Comparison of ENCODE assay signal across 22 mouse cellular contexts in the genomic region with DNA sequence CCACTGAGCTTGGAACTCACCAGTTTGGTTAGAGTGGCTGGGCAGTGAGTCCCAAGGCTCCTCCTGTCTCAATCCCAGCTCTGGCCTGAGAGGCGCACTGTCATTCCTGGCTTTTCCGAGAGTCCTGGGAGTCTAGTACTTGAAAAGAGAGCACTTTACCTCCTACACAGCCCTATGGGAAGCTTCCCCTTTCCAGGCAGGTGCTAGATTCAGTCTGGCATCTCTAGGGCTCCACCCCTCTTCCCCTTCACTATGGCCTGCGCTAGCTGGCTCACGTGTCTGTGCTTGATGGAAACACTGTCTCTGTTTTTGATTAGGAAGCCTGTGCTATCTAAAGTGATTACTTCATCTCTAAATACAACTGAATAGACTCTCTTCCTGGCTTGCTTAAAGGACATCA.
A peak's percentile ranks its signal among the peaks of the same experiment; 100 is the strongest.
DNase-seq lines count a peak whose midpoint lies in the region; ATAC-seq and TF ChIP-seq lines count a peak whose summit lies in the region.
"Had no signal": no experiment of that assay in that cellular context is flagged by ENCODE, and none has a peak within 500 bp of the region (broad histone marks: within the 10 kb centered on the region; RNA-seq: fewer than 3 reads in every experiment).

No protein-coding gene starts in this region.

- TF ChIP-seq CTCF in lung, postnatal 0 days (IDR thresholded peaks at IDR 0.05) = no peak

- H3K36me3 ChIP-seq in heart, embryonic 16.5 days (ENCODE audit: control insufficient read depth, insufficient read depth) = peaks cover 12% of the 10 kb centered on the region
- peaks cover 28% of the 10 kb centered on the region for H3K36me3 ChIP-seq in heart, embryonic 10.5 days
- no peaks in the 10 kb centered on the region for H3K36me3 ChIP-seq in lung, embryonic 15.5 days
- H3K36me3 ChIP-seq in lung, postnatal 0 days (ENCODE audit: insufficient read depth, low read length) = no peaks in the 10 kb centered on the region
- H3K36me3 ChIP-seq: embryonic facial prominence, embryonic 12.5 days; hindbrain, embryonic 13.5 days; limb, embryonic 12.5 days; midbrain, embryonic 15.5 days; neural tube, embryonic 12.5 days had no signal

- H3K9me3 ChIP-seq in heart, embryonic 16.5 days (replicated peaks; ENCODE audit: control insufficient read depth, low read length) = no peaks in the 10 kb centered on the region
- no peaks in the 10 kb centered on the region for H3K9me3 ChIP-seq in heart, embryonic 10.5 days
- no peaks in the 10 kb centered on the region for H3K9me3 ChIP-seq in lung, embryonic 15.5 days
- H3K9me3 ChIP-seq in lung, postnatal 0 days (ENCODE audit: low read length) = no peaks in the 10 kb centered on the region
- H3K9me3 ChIP-seq: embryonic facial prominence, embryonic 12.5 days; forebrain, embryonic 13.5 days; hindbrain, embryonic 13.5 days; limb, embryonic 12.5 days; midbrain, embryonic 15.5 days; neural tube, embryonic 12.5 days had no signal

- 36% methylated on average over 4 of the region's 4 CpGs for WGBS in heart, embryonic 16.5 days
- WGBS in heart, embryonic 10.5 days = 38% methylated on average over 4 of the region's 4 CpGs
- 45% methylated on average over 4 of the region's 4 CpGs for WGBS in lung, embryonic 15.5 days
- whole genome bisulfite sequencing in lung, postnatal 0 days = 42% methylated on average over 4 of the region's 4 CpGs

- H3K27me3 ChIP-seq in heart, embryonic 16.5 days (ENCODE audit: control insufficient read depth, insufficient read depth, low read length) = no peaks in the 10 kb centered on the region
- H3K27me3 ChIP-seq in heart, embryonic 10.5 days (ENCODE audit: insufficient read depth, poor library complexity, severe bottlenecking) = no peaks in the 10 kb centered on the region
- no peaks in the 10 kb centered on the region for H3K27me3 ChIP-seq in lung, embryonic 15.5 days
- no peaks in the 10 kb centered on the region for H3K27me3 ChIP-seq in lung, postnatal 0 days (replicated peaks; ENCODE audit: insufficient read depth, low read length)
- H3K27me3 ChIP-seq: embryonic facial prominence, embryonic 12.5 days; forebrain, embryonic 13.5 days; hindbrain, embryonic 13.5 days; limb, embryonic 12.5 days; midbrain, embryonic 15.5 days; neural tube, embryonic 12.5 days had no signal

- DNase-seq in embryo, embryonic 11 days = peak; percentile 10
- no peak for DNase-seq in embryo, embryonic 10.5 days (ENCODE audit: low spot score)
- no peak for DNase-seq in heart, embryonic 10.5 days (ENCODE audit: low spot score)
- no peak for DNase-seq in lung, postnatal 0 days (ENCODE audit: low spot score)
- DNase-seq in cerebellum, adult 8-10 months = no peak
- DNase-seq: adrenal gland, postnatal 10 days; cerebellum, adult 9-10 months; heart, postnatal 14 days; kidney, postnatal 36 days; liver, postnatal 0 days; lung, postnatal 36 days; right cerebral cortex, postnatal 14 days had no signal

- H3K4me3 ChIP-seq in heart, embryonic 16.5 days (ENCODE audit: low read length) = no peak overlapping the region
- H3K4me3 ChIP-seq in heart, embryonic 10.5 days = no peak overlapping the region
- H3K4me3 ChIP-seq in lung, embryonic 15.5 days = no peak overlapping the region
- no peak overlapping the region for H3K4me3 ChIP-seq in lung, postnatal 0 days (ENCODE audit: low read depth, low read length)
- H3K4me3 ChIP-seq: embryonic facial prominence, embryonic 12.5 days; forebrain, embryonic 13.5 days; hindbrain, embryonic 13.5 days; limb, embryonic 12.5 days; midbrain, embryonic 15.5 days; neural tube, embryonic 12.5 days had no signal

- TF ChIP-seq EP300 in lung, postnatal 0 days (IDR thresholded peaks at IDR 0.05) = no peak

- H3K9ac ChIP-seq in heart, embryonic 16.5 days (ENCODE audit: low read length) = no peak overlapping the region
- H3K9ac ChIP-seq in lung, embryonic 15.5 days = no peak overlapping the region
- H3K9ac ChIP-seq in lung, postnatal 0 days (replicated peaks; ENCODE audit: low read depth) = no peak overlapping the region
- H3K9ac ChIP-seq: embryonic facial prominence, embryonic 12.5 days; forebrain, embryonic 13.5 days; hindbrain, embryonic 13.5 days; limb, embryonic 12.5 days; liver, postnatal 0 days; midbrain, embryonic 15.5 days; neural tube, embryonic 12.5 days had no signal

- no peak overlapping the region for H3K27ac ChIP-seq in heart, embryonic 16.5 days (ENCODE audit: low read length)
- H3K27ac ChIP-seq in heart, embryonic 10.5 days = no peak overlapping the region
- H3K27ac ChIP-seq in lung, embryonic 15.5 days = no peak overlapping the region
- no peak overlapping the region for H3K27ac ChIP-seq in lung, postnatal 0 days (ENCODE audit: low read length)
- H3K27ac ChIP-seq: embryonic facial prominence, embryonic 12.5 days; forebrain, embryonic 13.5 days; hindbrain, embryonic 13.5 days; limb, embryonic 12.5 days; midbrain, embryonic 15.5 days; neural tube, embryonic 12.5 days; stomach, postnatal 0 days had no signal

- ATAC-seq in heart, embryonic 16.5 days (replicated peaks; ENCODE audit: extremely low read depth, insufficient read depth, low FRiP score) = 0 out of 2 replicates have a peak, but pooled peaks have one; percentile 32
- ATAC-seq in lung, embryonic 15.5 days (ENCODE audit: borderline replicate concordance, extremely low read depth, low FRiP score, low TSS enrichment) = 0 out of 2 replicates have a peak, but pooled peaks have one; percentile 46
- no peak; the same call in 1 of the 2 replicates for ATAC-seq in lung, postnatal 0 days
- ATAC-seq: liver, postnatal 0 days; midbrain, embryonic 15.5 days had no signal

- no peak overlapping the region for H3K4me2 ChIP-seq in heart, embryonic 16.5 days (ENCODE audit: low read depth, low read length)
- H3K4me2 ChIP-seq in lung, embryonic 15.5 days = no peak overlapping the region
- H3K4me2 ChIP-seq in lung, postnatal 0 days (replicated peaks; ENCODE audit: low read depth, low read length) = no peak overlapping the region
- H3K4me2 ChIP-seq: embryonic facial prominence, embryonic 12.5 days; forebrain, embryonic 13.5 days; hindbrain, embryonic 13.5 days; limb, embryonic 12.5 days; liver, embryonic 11.5 days; midbrain, embryonic 15.5 days; neural tube, embryonic 12.5 days had no signal

- peaks cover 4% of the 10 kb centered on the region for H3K4me1 ChIP-seq in heart, embryonic 16.5 days (ENCODE audit: control insufficient read depth, insufficient read depth, low read length)
- 0 out of 2 replicates have a peak, but pooled peaks cover 4% of the 10 kb centered on the region for H3K4me1 ChIP-seq in heart, embryonic 10.5 days
- H3K4me1 ChIP-seq in lung, embryonic 15.5 days = peaks cover 5% of the 10 kb centered on the region; the same call in 1 of the 2 replicates
- H3K4me1 ChIP-seq in lung, postnatal 0 days (ENCODE audit: insufficient read depth, low read depth, low read length) = no peaks in the 10 kb centered on the region
- H3K4me1 ChIP-seq: hindbrain, embryonic 13.5 days; limb, embryonic 12.5 days; midbrain, embryonic 15.5 days; neural tube, embryonic 12.5 days had no signal
